Mouse (Mus musculus) urinary bladder, postnatal 25 days (tissue): ENCODE results near the gene Uhrf1.

ENCODE experiments used
- DNase-seq: peaks from one replicate; pipeline ENCODE4 v3.0.0; 2022; ENCODE audit warnings: low spot score

Uhrf1 gene

GRCm38 (mm10) chr17:56348128-56348527 is 45.0 kb downstream of the Uhrf1 start:
- DNase-seq, result no peak

- no peak for DNase-seq
Observed at GRCm38 (mm10) chr17:56348586-56348985, 45.5 kb downstream of the Uhrf1 start.

- peak; percentile 82 for DNase-seq
Observed at GRCm38 (mm10) chr17:56350694-56351093, 47.6 kb downstream of the Uhrf1 start.

GRCm38 (mm10) chr17:56356921-56357885 is 54.1 kb downstream of the Uhrf1 start:
- peak; percentile 61 for DNase-seq

- DNase-seq, result no peak
Observed at GRCm38 (mm10) chr17:56359183-56359725, 56.1 kb downstream of the Uhrf1 start.

- no peak for DNase-seq
Observed at GRCm38 (mm10) chr17:56359864-56360263, 56.7 kb downstream of the Uhrf1 start.

GRCm38 (mm10) chr17:56360451-56360850 is 57.3 kb downstream of the Uhrf1 start:
- DNase-seq, result no peak

- DNase-seq, result no peak
Observed at GRCm38 (mm10) chr17:56361542-56361941, 58.4 kb downstream of the Uhrf1 start.

- DNase-seq, result no peak
Observed at GRCm38 (mm10) chr17:56365791-56366673, 62.9 kb downstream of the Uhrf1 start.

GRCm38 (mm10) chr17:56368291-56368790 is 65.2 kb downstream of the Uhrf1 start:
- no peak for DNase-seq

- DNase-seq, result no peak
Observed at GRCm38 (mm10) chr17:56370090-56370489, 67.0 kb downstream of the Uhrf1 start.

- no peak for DNase-seq
Observed at GRCm38 (mm10) chr17:56371029-56371660, 68.0 kb downstream of the Uhrf1 start.

GRCm38 (mm10) chr17:56372109-56372508 is 69.0 kb downstream of the Uhrf1 start:
- DNase-seq, result no peak
